Mouse (Mus musculus) sigmoid colon, adult 10 weeks (tissue): ENCODE measurements around the gene Fam120a. TPM values are rescaled to one million over a fixed set of nuclear protein-coding genes. Genes with fewer than 3 reads are reported as not detected.

Experiments used
- polyA plus RNA-seq: library from polyadenylated mRNA; stranded (reverse); fragments of 350-450 nt; fragmentation: Illumina TruSeq; extraction: RNeasy Lipid Tissue Mini Kit (QIAGEN cat#74804); gene quantifications from one replicate; pipeline ENCODE4 v1.2.3, GENCODE M21; 2014; ENCODE audit warnings: low read depth, low replicate concordance

The Fam120a gene
- polyA plus RNA-seq: 394 TPM

GRCm38 (mm10) chr13:48967956-48968749 lies at the start of gene Fam120a:
Gene Fam120a (minus strand): TSS chr13:48968017.

GRCm38 (mm10) chr13:48870771-48871731 lies 96.8 kb downstream of the Fam120a start, which contains the start of gene Phf2:
Gene Phf2 (minus strand): TSS chr13:48871119.

Other genes starting within 250 kb of the Fam120a start
- 7.2 TPM for gene Phf2, start 96.9 kb downstream of the Fam120a start, polyA plus RNA-seq
- gene Wnk2, start 180.0 kb upstream of the Fam120a start, polyA plus RNA-seq: 0.79 TPM
- gene Ninj1, start 219.5 kb upstream of the Fam120a start, polyA plus RNA-seq: not detected
- 2.6 TPM for gene Card19, start 248.0 kb upstream of the Fam120a start, polyA plus RNA-seq